Mouse (Mus musculus) stomach, postnatal 0 days (tissue): Measurements from ENCODE around the gene Wdr82.

Source experiments
- CTCF ChIP-seq: IDR thresholded peaks from 2 replicates; pipeline ENCODE4 v1.5.1; 2016; ENCODE audit warnings: antibody characterized with exemption, low read depth, mild to moderate bottlenecking, moderate library complexity
- EP300 ChIP-seq: optimal IDR thresholded peaks from 2 replicates; pipeline ENCODE3; 2016; ENCODE audit warnings: antibody characterized with exemption

DNA sequence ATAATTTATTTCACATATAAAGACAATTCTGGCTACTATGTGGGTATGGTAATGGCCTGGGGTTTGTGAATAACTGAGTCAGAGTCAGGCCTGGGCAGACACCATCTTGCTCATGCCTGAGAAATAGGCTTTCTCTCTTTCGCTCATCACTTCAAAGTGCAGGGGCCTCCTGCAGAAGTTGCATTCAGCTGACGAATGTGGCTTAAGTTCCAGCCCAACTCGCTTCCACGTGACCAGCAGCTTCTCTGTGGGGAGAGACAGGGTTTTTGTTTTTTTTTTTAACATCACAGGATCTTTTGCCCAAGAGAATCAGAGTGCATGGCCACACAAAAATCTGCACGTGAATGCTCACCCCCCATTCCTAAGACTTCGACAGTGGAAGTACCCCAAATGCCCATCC lies 63.2 kb downstream of the Wdr82 start:
- TF ChIP-seq EP300, result no peak
- no peak for TF ChIP-seq CTCF
